Mouse (Mus musculus) liver, adult (tissue): ENCODE results near the gene Ctso.

Source experiments
- GATA4 ChIP-seq: IDR thresholded peaks from 2 replicates; pipeline ENCODE4 v1.6.1; 2014; ENCODE audit warnings: mild to moderate bottlenecking, low read length; ENCODE audit not compliant: insufficient replicate concordance

Ctso gene

GRCm38 (mm10) chr3:81989692-81990141 lies 57.3 kb downstream of the Ctso start:
- TF ChIP-seq GATA4, result peak; percentile 90

- TF ChIP-seq GATA4, result peak; percentile 47; the same call in 1 of the 2 replicates
Measured at GRCm38 (mm10) chr3:81990531-81990930, 58.1 kb downstream of the Ctso start.

GRCm38 (mm10) chr3:81995371-81995770 lies 63.0 kb downstream of the Ctso start:
- 0 out of 2 replicates have a peak, but pooled peaks have one; percentile 20 for TF ChIP-seq GATA4

GRCm38 (mm10) chr3:81995988-81996387 lies 63.6 kb downstream of the Ctso start:
- no peak for TF ChIP-seq GATA4
